Mouse (Mus musculus) thymus, postnatal 36 days (tissue): ENCODE measurements around the gene 2300009A05Rik.

ENCODE experiments used
- DNase-seq, 2 experiments: peaks; one replicate each; pipeline ENCODE4 v3.0.0; 2022; ENCODE audit warnings: mixed read lengths in 2 of 2

Gene 2300009A05Rik

GRCm38 (mm10) chr9:63398611-63399462, at the start of gene 2300009A05Rik:
Gene 2300009A05Rik, minus strand, starts transcription at chr9:63399246.
- DNase-seq = peak; percentile 97

GRCm38 (mm10) chr9:63443695-63444094, 44.6 kb upstream of the 2300009A05Rik start:
- no peak for DNase-seq

GRCm38 (mm10) chr9:63430652-63431051, 31.6 kb upstream of the 2300009A05Rik start:
- no peak for DNase-seq

- DNase-seq = no peak
Observed at GRCm38 (mm10) chr9:63421096-63421736, 22.2 kb upstream of the 2300009A05Rik start.

- DNase-seq = no peak
Observed at GRCm38 (mm10) chr9:63420396-63420795, 21.4 kb upstream of the 2300009A05Rik start.

- no peak for DNase-seq
Observed at GRCm38 (mm10) chr9:63400176-63400575, 1.1 kb upstream of the 2300009A05Rik start.

GRCm38 (mm10) chr9:63399463-63399815, 393 bp upstream of the 2300009A05Rik start:
- DNase-seq = no peak

- DNase-seq = no peak
Observed at GRCm38 (mm10) chr9:63395612-63396011, 3.4 kb downstream of the 2300009A05Rik start.

GRCm38 (mm10) chr9:63391307-63391706, 7.7 kb downstream of the 2300009A05Rik start:
- DNase-seq = no peak

GRCm38 (mm10) chr9:63382761-63383160, 16.3 kb downstream of the 2300009A05Rik start:
- no peak for DNase-seq

GRCm38 (mm10) chr9:63380326-63380725, 18.7 kb downstream of the 2300009A05Rik start:
- DNase-seq = no peak

- no peak for DNase-seq
Observed at GRCm38 (mm10) chr9:63378174-63378573, 20.9 kb downstream of the 2300009A05Rik start.

- peak; percentile 93 to 94 for DNase-seq
Observed at GRCm38 (mm10) chr9:63377270-63378142, 21.5 kb downstream of the 2300009A05Rik start, which contains the start of gene Map2k5. Gene Map2k5, minus strand, starts transcription at chr9:63377902.

GRCm38 (mm10) chr9:63373315-63373714, 25.7 kb downstream of the 2300009A05Rik start:
- DNase-seq = no peak

- DNase-seq = no peak
Observed at GRCm38 (mm10) chr9:63372541-63372940, 26.5 kb downstream of the 2300009A05Rik start.

GRCm38 (mm10) chr9:63360410-63360809, 38.6 kb downstream of the 2300009A05Rik start:
- DNase-seq = no peak

GRCm38 (mm10) chr9:63359016-63359415, 40.0 kb downstream of the 2300009A05Rik start:
- no peak for DNase-seq

- no peak for DNase-seq
Observed at GRCm38 (mm10) chr9:63356721-63357120, 42.3 kb downstream of the 2300009A05Rik start.

- DNase-seq = no peak
Observed at GRCm38 (mm10) chr9:63356278-63356677, 42.8 kb downstream of the 2300009A05Rik start.

GRCm38 (mm10) chr9:63354168-63354567, 44.9 kb downstream of the 2300009A05Rik start:
- DNase-seq = no peak

- no peak for DNase-seq
Observed at GRCm38 (mm10) chr9:63350030-63350429, 49.0 kb downstream of the 2300009A05Rik start.

GRCm38 (mm10) chr9:63349241-63349640, 49.8 kb downstream of the 2300009A05Rik start:
- DNase-seq = no peak

- DNase-seq = no peak
Observed at GRCm38 (mm10) chr9:63348146-63348545, 50.9 kb downstream of the 2300009A05Rik start.
